Mouse (Mus musculus): ENCODE measurements around the gene Spen. TPM values are rescaled to one million over a fixed set of nuclear protein-coding genes. Genes with fewer than 3 reads are reported as not detected.

The Spen gene
- total and polyA plus RNA-seq, 2 experiments from 2014 or later = 2.3 to 4.9 TPM

- no peaks in the 10 kb centered on the region for H3K9me3 ChIP-seq (replicated peaks; ENCODE audit: control insufficient read depth, low read length)
- ATAC-seq (ENCODE audit: insufficient read depth, low read depth) (no peak), DNase-seq (ENCODE audit: low spot score) (no peak)
- no peak overlapping the region for H3K27ac ChIP-seq (ENCODE audit: low read depth)
- H3K4me1 ChIP-seq (ENCODE audit: control insufficient read depth, insufficient read depth) = peaks cover 23% of the 10 kb centered on the region
- no peak overlapping the region for H3K9ac ChIP-seq (replicated peaks; ENCODE audit: low read depth, low read length)
- peaks cover 28% of the 10 kb centered on the region for H3K36me3 ChIP-seq (replicated peaks; ENCODE audit: control insufficient read depth, insufficient read depth, low read length)
- no peaks in the 10 kb centered on the region for H3K27me3 ChIP-seq (ENCODE audit: control insufficient read depth, insufficient read depth, low read length)
- TF ChIP-seq CTCF (IDR thresholded peaks at IDR 0.05; ENCODE audit: low read depth) (no peak), EP300 (IDR thresholded peaks at IDR 0.05; ENCODE audit: low read depth) (no peak)
- no peak overlapping the region for H3K4me3 ChIP-seq (ENCODE audit: low read depth, low read length)
- whole genome bisulfite sequencing = 64% methylated on average over 7 of the region's 7 CpGs
- no peak overlapping the region for H3K4me2 ChIP-seq (ENCODE audit: low read depth, low read length)
These were observed 92.2 kb downstream of the Spen start for GRCm38 (mm10) chr4:141446211-141446610.

- H3K4me3 ChIP-seq (ENCODE audit: low read depth, low read length) = peak overlapping the region; percentile 99
- H3K9ac ChIP-seq (replicated peaks; ENCODE audit: low read depth, low read length) = peak overlapping the region; percentile 82
- H3K4me1 ChIP-seq (ENCODE audit: control insufficient read depth, insufficient read depth) = peaks cover 23% of the 10 kb centered on the region
- H3K27me3 ChIP-seq (ENCODE audit: control insufficient read depth, insufficient read depth, low read length) = no peaks in the 10 kb centered on the region
- no peak for DNase-seq (ENCODE audit: low spot score)
- H3K27ac ChIP-seq (ENCODE audit: low read depth) = no peak overlapping the region
- TF ChIP-seq EP300 (IDR thresholded peaks at IDR 0.05; ENCODE audit: low read depth) = no peak
- no peak for TF ChIP-seq CTCF (IDR thresholded peaks at IDR 0.05; ENCODE audit: low read depth)
- no peak for ATAC-seq (ENCODE audit: insufficient read depth, low read depth)
- no peaks in the 10 kb centered on the region for H3K9me3 ChIP-seq (replicated peaks; ENCODE audit: control insufficient read depth, low read length)
- H3K4me2 ChIP-seq (ENCODE audit: low read depth, low read length) = peak overlapping the region; percentile 94
- WGBS = 8% methylated on average over 14 of the region's 14 CpGs
- H3K36me3 ChIP-seq (replicated peaks; ENCODE audit: control insufficient read depth, insufficient read depth, low read length) = peaks cover 28% of the 10 kb centered on the region
These were observed 93.1 kb downstream of the Spen start for GRCm38 (mm10) chr4:141445328-141445720.

GRCm38 (mm10) chr4:141444451-141445327, 93.7 kb downstream of the Spen start, which contains the start of gene Zbtb17:
Zbtb17 (plus strand) TSS chr4:141444654.
- Histone ChIP-seq H3K27ac (ENCODE audit: low read depth) (peak within 1 kb of the TSS; percentile 75), H3K4me1 (ENCODE audit: control insufficient read depth, insufficient read depth) (peaks cover 23% of the 10 kb centered on the region), H3K36me3 (replicated peaks; ENCODE audit: control insufficient read depth, insufficient read depth, low read length) (peaks cover 28% of the 10 kb centered on the region), H3K9ac (replicated peaks; ENCODE audit: low read depth, low read length) (peak within 1 kb of the TSS; percentile 82), H3K4me3 (ENCODE audit: low read depth, low read length) (peak within 1 kb of the TSS; percentile 99), H3K4me2 (ENCODE audit: low read depth, low read length) (peak within 1 kb of the TSS; percentile 94), H3K9me3 (replicated peaks; ENCODE audit: control insufficient read depth, low read length) (no peaks in the 10 kb centered on the region), H3K27me3 (ENCODE audit: control insufficient read depth, insufficient read depth, low read length) (no peaks in the 10 kb centered on the region)
- under 1% methylated on average over 79 of the region's 102 CpGs for WGBS
- DNase-seq (ENCODE audit: low spot score) = peak; percentile 88
- TF ChIP-seq CTCF (IDR thresholded peaks at IDR 0.05; ENCODE audit: low read depth) (no peak), EP300 (IDR thresholded peaks at IDR 0.05; ENCODE audit: low read depth) (0 out of 2 replicates have a peak, but pooled peaks have one; percentile 27)
- ATAC-seq (ENCODE audit: insufficient read depth, low read depth) = peak; percentile 93

GRCm38 (mm10) chr4:141443641-141444429, 94.6 kb downstream of the Spen start:
- peaks cover 23% of the 10 kb centered on the region for H3K4me1 ChIP-seq (ENCODE audit: control insufficient read depth, insufficient read depth)

GRCm38 (mm10) chr4:141440877-141441276, 97.5 kb downstream of the Spen start:
- no peak overlapping the region for H3K4me2 ChIP-seq (ENCODE audit: low read depth, low read length)
- DNase-seq (ENCODE audit: low spot score) = no peak
- no peak for TF ChIP-seq EP300 (IDR thresholded peaks at IDR 0.05; ENCODE audit: low read depth)
- TF ChIP-seq CTCF (IDR thresholded peaks at IDR 0.05; ENCODE audit: low read depth) = no peak
- no peaks in the 10 kb centered on the region for H3K9me3 ChIP-seq (replicated peaks; ENCODE audit: control insufficient read depth, low read length)
- no peak overlapping the region for H3K4me3 ChIP-seq (ENCODE audit: low read depth, low read length)
- H3K9ac ChIP-seq (replicated peaks; ENCODE audit: low read depth, low read length) = no peak overlapping the region
- peaks cover 18% of the 10 kb centered on the region for H3K4me1 ChIP-seq (ENCODE audit: control insufficient read depth, insufficient read depth)
- no peak for ATAC-seq (ENCODE audit: insufficient read depth, low read depth)
- no peak overlapping the region for H3K27ac ChIP-seq (ENCODE audit: low read depth)
- no peaks in the 10 kb centered on the region for H3K36me3 ChIP-seq (replicated peaks; ENCODE audit: control insufficient read depth, insufficient read depth, low read length)
- H3K27me3 ChIP-seq (ENCODE audit: control insufficient read depth, insufficient read depth, low read length) = no peaks in the 10 kb centered on the region

More at GRCm38 (mm10) chr4:141443641-141444429, 94.6 kb downstream of the Spen start:
- H3K36me3 ChIP-seq (replicated peaks; ENCODE audit: control insufficient read depth, insufficient read depth, low read length) = peaks cover 19% of the 10 kb centered on the region
- peak overlapping the region; percentile 99 for H3K4me3 ChIP-seq (ENCODE audit: low read depth, low read length)
- peak overlapping the region; percentile 75; the same call in 1 of the 2 replicates for H3K27ac ChIP-seq (ENCODE audit: low read depth)
- DNase-seq (ENCODE audit: low spot score) = no peak
- no peaks in the 10 kb centered on the region for H3K27me3 ChIP-seq (ENCODE audit: control insufficient read depth, insufficient read depth, low read length)
- no peak for TF ChIP-seq CTCF (IDR thresholded peaks at IDR 0.05; ENCODE audit: low read depth)
- TF ChIP-seq EP300 (IDR thresholded peaks at IDR 0.05; ENCODE audit: low read depth) = no peak
- no peaks in the 10 kb centered on the region for H3K9me3 ChIP-seq (replicated peaks; ENCODE audit: control insufficient read depth, low read length)
- no peak for ATAC-seq (ENCODE audit: insufficient read depth, low read depth)
- WGBS = 34% methylated on average over 11 of the region's 11 CpGs
- peak overlapping the region; percentile 82 for H3K9ac ChIP-seq (replicated peaks; ENCODE audit: low read depth, low read length)
- H3K4me2 ChIP-seq (ENCODE audit: low read depth, low read length) = peak overlapping the region; percentile 94
